Mouse (Mus musculus): ENCODE measurements around the gene Syne4. TPM values are rescaled to one million over a fixed set of nuclear protein-coding genes. Genes with fewer than 3 reads are reported as not detected.

Syne4 gene
- polyA plus RNA-seq, 1 experiment from 2014 or later, result 29.5 TPM

GRCm38 (mm10) chr7:30282740-30283139, 31.9 kb upstream of the Syne4 start:
- Histone ChIP-seq H3K27ac (no peak overlapping the region), H3K9me3 (no peaks in the 10 kb centered on the region), H3K4me1 (peaks cover 15% of the 10 kb centered on the region), H3K4me3 (no peak overlapping the region), H3K4me2 (no peak overlapping the region), H3K36me3 (no peaks in the 10 kb centered on the region), H3K27me3 (no peaks in the 10 kb centered on the region), H3K9ac (no peak overlapping the region)
- 68% methylated on average over 7 of the region's 7 CpGs for WGBS
- no peak for ATAC-seq (ENCODE audit: borderline replicate concordance, extremely low read depth, low FRiP score, low TSS enrichment)

- ATAC-seq (ENCODE audit: borderline replicate concordance, extremely low read depth, low FRiP score, low TSS enrichment), result no peak
- Histone ChIP-seq H3K9me3 (no peaks in the 10 kb centered on the region), H3K36me3 (no peaks in the 10 kb centered on the region), H3K9ac (no peak overlapping the region), H3K4me3 (no peak overlapping the region), H3K4me1 (no peaks in the 10 kb centered on the region), H3K27ac (no peak overlapping the region), H3K4me2 (no peak overlapping the region), H3K27me3 (no peaks in the 10 kb centered on the region)
- WGBS, result 56% methylated on average over 8 of the region's 8 CpGs
Measured at GRCm38 (mm10) chr7:30286701-30287410, 27.8 kb upstream of the Syne4 start.

GRCm38 (mm10) chr7:30288046-30288445, 26.6 kb upstream of the Syne4 start:
- H3K36me3 ChIP-seq, result no peaks in the 10 kb centered on the region
- H3K4me1 ChIP-seq, result no peaks in the 10 kb centered on the region; the same call in none of the 2 replicates
- no peak overlapping the region for H3K9ac ChIP-seq
- H3K4me2 ChIP-seq, result no peak overlapping the region
- no peak for ATAC-seq (ENCODE audit: borderline replicate concordance, extremely low read depth, low FRiP score, low TSS enrichment)
- no peak overlapping the region for H3K4me3 ChIP-seq
- H3K27me3 ChIP-seq, result no peaks in the 10 kb centered on the region
- WGBS, result 60% methylated on average over 6 of the region's 6 CpGs
- H3K9me3 ChIP-seq, result no peaks in the 10 kb centered on the region
- H3K27ac ChIP-seq, result no peak overlapping the region

- no peak overlapping the region for H3K4me2 ChIP-seq
- no peak overlapping the region for H3K4me3 ChIP-seq
- WGBS, result 63% methylated on average over 7 of the region's 7 CpGs
- H3K4me1 ChIP-seq, result no peaks in the 10 kb centered on the region; the same call in none of the 2 replicates
- H3K27ac ChIP-seq, result no peak overlapping the region
- no peaks in the 10 kb centered on the region for H3K9me3 ChIP-seq
- no peaks in the 10 kb centered on the region for H3K27me3 ChIP-seq
- no peaks in the 10 kb centered on the region for H3K36me3 ChIP-seq
- no peak for ATAC-seq (ENCODE audit: borderline replicate concordance, extremely low read depth, low FRiP score, low TSS enrichment)
- H3K9ac ChIP-seq, result no peak overlapping the region
Measured at GRCm38 (mm10) chr7:30289071-30289713, 25.4 kb upstream of the Syne4 start.

- no peak overlapping the region for H3K4me2 ChIP-seq
- H3K27me3 ChIP-seq, result no peaks in the 10 kb centered on the region
- no peaks in the 10 kb centered on the region for H3K9me3 ChIP-seq
- H3K9ac ChIP-seq, result no peak overlapping the region
- H3K4me1 ChIP-seq, result no peaks in the 10 kb centered on the region; the same call in none of the 2 replicates
- 57% methylated on average over 10 of the region's 10 CpGs for WGBS
- ATAC-seq (ENCODE audit: borderline replicate concordance, extremely low read depth, low FRiP score, low TSS enrichment), result no peak
- no peak overlapping the region for H3K27ac ChIP-seq
- no peaks in the 10 kb centered on the region for H3K36me3 ChIP-seq
- no peak overlapping the region for H3K4me3 ChIP-seq
Measured at GRCm38 (mm10) chr7:30289714-30290399, 24.8 kb upstream of the Syne4 start.

GRCm38 (mm10) chr7:30291215-30292131, 23.1 kb upstream of the Syne4 start, which contains the start of gene Clip3:
Gene Clip3 (plus strand): TSS chr7:30291728.
- H3K27ac ChIP-seq, result no peak within 1 kb of the TSS
- WGBS, result 7% methylated on average over 35 of the region's 35 CpGs
- no peaks in the 10 kb centered on the region; the same call in none of the 2 replicates for H3K4me1 ChIP-seq
- H3K4me2 ChIP-seq, result peak within 1 kb of the TSS; percentile 59
- H3K9me3 ChIP-seq, result no peaks in the 10 kb centered on the region
- peak within 1 kb of the TSS; percentile 50 for H3K9ac ChIP-seq
- H3K27me3 ChIP-seq, result no peaks in the 10 kb centered on the region
- H3K4me3 ChIP-seq, result peak within 1 kb of the TSS; percentile 62
- ATAC-seq (ENCODE audit: borderline replicate concordance, extremely low read depth, low FRiP score, low TSS enrichment), result peak; percentile 85; the same call in 1 of the 2 replicates
- no peaks in the 10 kb centered on the region for H3K36me3 ChIP-seq

GRCm38 (mm10) chr7:30293795-30294194, 20.8 kb upstream of the Syne4 start:
- no peak overlapping the region for H3K4me2 ChIP-seq
- no peak overlapping the region for H3K4me3 ChIP-seq
- 73% methylated on average over 13 of the region's 13 CpGs for WGBS
- no peaks in the 10 kb centered on the region for H3K9me3 ChIP-seq
- H3K9ac ChIP-seq, result no peak overlapping the region
- no peak overlapping the region for H3K27ac ChIP-seq
- H3K27me3 ChIP-seq, result no peaks in the 10 kb centered on the region
- peaks cover 3% of the 10 kb centered on the region; the same call in 1 of the 2 replicates for H3K36me3 ChIP-seq
- ATAC-seq (ENCODE audit: borderline replicate concordance, extremely low read depth, low FRiP score, low TSS enrichment), result no peak
- H3K4me1 ChIP-seq, result no peaks in the 10 kb centered on the region; the same call in none of the 2 replicates

GRCm38 (mm10) chr7:30294296-30294695, 20.3 kb upstream of the Syne4 start:
- no peak overlapping the region for H3K27ac ChIP-seq
- H3K36me3 ChIP-seq, result peaks cover 3% of the 10 kb centered on the region; the same call in 1 of the 2 replicates
- 82% methylated on average over 5 of the region's 5 CpGs for WGBS
- no peak overlapping the region for H3K4me3 ChIP-seq
- no peaks in the 10 kb centered on the region for H3K9me3 ChIP-seq
- no peaks in the 10 kb centered on the region for H3K27me3 ChIP-seq
- ATAC-seq (ENCODE audit: borderline replicate concordance, extremely low read depth, low FRiP score, low TSS enrichment), result no peak
- H3K9ac ChIP-seq, result no peak overlapping the region
- no peak overlapping the region for H3K4me2 ChIP-seq
- H3K4me1 ChIP-seq, result no peaks in the 10 kb centered on the region; the same call in none of the 2 replicates

GRCm38 (mm10) chr7:30295103-30295502, 19.5 kb upstream of the Syne4 start:
- Histone ChIP-seq H3K36me3 (peaks cover 3% of the 10 kb centered on the region; the same call in 1 of the 2 replicates), H3K4me1 (no peaks in the 10 kb centered on the region; the same call in none of the 2 replicates), H3K4me3 (no peak overlapping the region), H3K27me3 (no peaks in the 10 kb centered on the region), H3K9me3 (no peaks in the 10 kb centered on the region), H3K4me2 (no peak overlapping the region), H3K27ac (no peak overlapping the region), H3K9ac (no peak overlapping the region)
- no peak for ATAC-seq (ENCODE audit: borderline replicate concordance, extremely low read depth, low FRiP score, low TSS enrichment)
- 56% methylated on average over 10 of the region's 10 CpGs for WGBS

- no peak overlapping the region for H3K9ac ChIP-seq
- peaks cover 8% of the 10 kb centered on the region; the same call in 1 of the 2 replicates for H3K36me3 ChIP-seq
Measured at GRCm38 (mm10) chr7:30296816-30297215, 17.8 kb upstream of the Syne4 start.

GRCm38 (mm10) chr7:30297266-30297665, 17.3 kb upstream of the Syne4 start:
- WGBS, result 69% methylated on average over 16 of the region's 16 CpGs
- Histone ChIP-seq H3K4me3 (no peak overlapping the region), H3K36me3 (peaks cover 12% of the 10 kb centered on the region; the same call in 1 of the 2 replicates), H3K9ac (no peak overlapping the region), H3K9me3 (no peaks in the 10 kb centered on the region), H3K27ac (no peak overlapping the region), H3K4me2 (no peak overlapping the region), H3K4me1 (no peaks in the 10 kb centered on the region; the same call in none of the 2 replicates), H3K27me3 (no peaks in the 10 kb centered on the region)
- ATAC-seq (ENCODE audit: borderline replicate concordance, extremely low read depth, low FRiP score, low TSS enrichment), result no peak

More at GRCm38 (mm10) chr7:30296816-30297215, 17.8 kb upstream of the Syne4 start:
- no peak for ATAC-seq (ENCODE audit: borderline replicate concordance, extremely low read depth, low FRiP score, low TSS enrichment)
- Histone ChIP-seq H3K4me1 (no peaks in the 10 kb centered on the region; the same call in none of the 2 replicates), H3K4me2 (no peak overlapping the region), H3K4me3 (no peak overlapping the region), H3K27me3 (no peaks in the 10 kb centered on the region), H3K27ac (no peak overlapping the region), H3K9me3 (no peaks in the 10 kb centered on the region)
- WGBS, result 90% methylated on average over 15 of the region's 15 CpGs
